Mouse (Mus musculus) ES-Bruce4 (cell line): ENCODE results near the gene Setd4.

ENCODE experiments used
- CTCF ChIP-seq: IDR thresholded peaks from one replicate; pipeline ENCODE4 v1.8.1; 2011; ENCODE audit warnings: low read depth, low read length
- EP300 ChIP-seq: IDR thresholded peaks from 2 replicates; pipeline ENCODE4 v1.6.1; 2011; ENCODE audit warnings: low read depth, low read length; ENCODE audit not compliant: insufficient read depth
- POLR2A ChIP-seq: IDR thresholded peaks from one replicate; pipeline ENCODE4 v1.8.1; 2011; ENCODE audit warnings: low read length; ENCODE audit not compliant: insufficient read depth

DNA sequence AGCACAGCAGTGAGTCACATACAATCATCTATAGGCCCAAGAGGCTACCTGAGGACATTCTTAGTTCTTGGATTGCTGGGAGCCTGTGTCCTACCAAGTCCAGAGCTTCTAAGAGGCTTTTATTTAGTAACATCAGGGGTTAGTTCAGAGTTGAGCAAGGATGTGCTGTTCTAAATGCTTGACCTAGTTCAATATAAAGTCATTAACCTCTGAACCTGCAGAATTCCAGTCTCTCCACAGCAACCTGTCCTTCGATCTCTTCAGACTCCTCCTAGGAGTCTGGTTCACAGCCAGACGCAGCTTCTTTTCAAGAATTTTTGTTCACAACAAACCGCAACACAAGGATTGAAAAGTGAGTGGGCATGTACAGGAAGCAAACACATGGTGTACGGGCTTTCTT, 7.1 kb upstream of the Setd4 start:
- no peak for TF ChIP-seq CTCF
- no peak for TF ChIP-seq POLR2A
- TF ChIP-seq EP300: no peak
